41 mouse cellular contexts compared by ENCODE assay signal in genomic region chr11:4039951-4040350, GRCm38 (mm10). TPM values are rescaled to one million over a fixed set of nuclear protein-coding genes. Genes with fewer than 3 reads are reported as not detected.
"Had no signal": no experiment of that assay in that cellular context is flagged by ENCODE, and none has a peak within 500 bp of the region (broad histone marks: within the 10 kb centered on the region; RNA-seq: fewer than 3 reads in every experiment).

No protein-coding gene starts in this region.

- H3K4me2 ChIP-seq: heart, embryonic 12.5 days; heart, embryonic 13.5 days; heart, embryonic 15.5 days; hindbrain, embryonic 12.5 days; hindbrain, embryonic 13.5 days; hindbrain, embryonic 14.5 days; hindbrain, embryonic 15.5 days; intestine, embryonic 15.5 days; kidney, embryonic 15.5 days had no signal

- H3K27me3 ChIP-seq: heart, embryonic 12.5 days; heart, embryonic 15.5 days; hindbrain, embryonic 12.5 days; hindbrain, embryonic 13.5 days; hindbrain, embryonic 15.5 days; intestine, embryonic 15.5 days; kidney, embryonic 15.5 days had no signal

- ATAC-seq: hindbrain, embryonic 16.5 days; hindbrain, postnatal 0 days; inflammation-experienced regulatory T-cells, adult 6 months; intestine, embryonic 15.5 days; intestine, embryonic 16.5 days; intestine, postnatal 0 days had no signal

- H3K36me3 ChIP-seq: heart, embryonic 12.5 days; heart, embryonic 13.5 days; heart, embryonic 15.5 days; hindbrain, embryonic 10.5 days; hindbrain, embryonic 12.5 days; hindbrain, embryonic 13.5 days; hindbrain, embryonic 15.5 days; intestine, embryonic 15.5 days; kidney, embryonic 15.5 days had no signal

- H3K9me3 ChIP-seq: heart, embryonic 12.5 days; heart, embryonic 13.5 days; heart, embryonic 15.5 days; hindbrain, embryonic 10.5 days; hindbrain, embryonic 12.5 days; hindbrain, embryonic 13.5 days; hindbrain, embryonic 15.5 days; intestine, embryonic 15.5 days; kidney, embryonic 15.5 days had no signal

- H3K4me1 ChIP-seq: heart, embryonic 15.5 days; hindbrain, embryonic 10.5 days; hindbrain, embryonic 12.5 days; hindbrain, embryonic 13.5 days; hindbrain, embryonic 15.5 days; kidney, embryonic 15.5 days had no signal

- H3K9ac ChIP-seq: heart, embryonic 12.5 days; heart, embryonic 13.5 days; heart, embryonic 15.5 days; hindbrain, embryonic 12.5 days; hindbrain, embryonic 13.5 days; hindbrain, embryonic 14.5 days; hindbrain, embryonic 15.5 days; intestine, embryonic 15.5 days; kidney, embryonic 15.5 days had no signal

- DNase-seq: heart, postnatal 10 days; heart, postnatal 36 days; heart, postnatal 4 days; kidney, adult 11 months; kidney, adult 18-20 months; kidney, adult 2 months; kidney, adult 8-10 months; kidney, adult 9 months; kidney, postnatal 10 days; kidney, postnatal 14 days; kidney, postnatal 25 days; kidney, postnatal 4 days; layer of hippocampus, adult 9-11 months; layer of hippocampus, postnatal 36 days had no signal

- H3K27ac ChIP-seq: heart, embryonic 13.5 days; heart, embryonic 15.5 days; hindbrain, embryonic 10.5 days; hindbrain, embryonic 12.5 days; hindbrain, embryonic 13.5 days; hindbrain, embryonic 14.5 days; hindbrain, embryonic 15.5 days; hindbrain, postnatal 0 days; intestine, embryonic 15.5 days; kidney, embryonic 15.5 days; kidney, postnatal 0 days; layer of hippocampus, adult 2 months; left cerebral cortex, adult 2 months had no signal

- H3K4me3 ChIP-seq: heart, embryonic 12.5 days; heart, embryonic 13.5 days; heart, embryonic 15.5 days; hindbrain, embryonic 10.5 days; hindbrain, embryonic 12.5 days; hindbrain, embryonic 13.5 days; hindbrain, embryonic 15.5 days; intestine, embryonic 15.5 days; kidney, embryonic 15.5 days; layer of hippocampus, adult 2 months; left cerebral cortex, adult 2 months had no signal

RNA-seq across cellular contexts. Expression of gene Sec14l4, which starts 8.7 kb away (rescaled TPM):
- total RNA-seq: heart, postnatal 4 days; hematopoietic stem cell, adult 5-6 weeks; hindbrain, postnatal 0 days; left cerebral cortex, adult 18-20 months; left cerebral cortex, adult 2 months had no signal
- polyA plus RNA-seq: heart, embryonic 12.5 days; heart, embryonic 13.5 days; heart, embryonic 14.5 days; heart, postnatal 0 days; hindbrain, embryonic 10.5 days; hindbrain, embryonic 11.5 days; hindbrain, embryonic 12.5 days; hindbrain, embryonic 13.5 days; hindbrain, embryonic 14.5 days; hindbrain, embryonic 15.5 days; hindbrain, embryonic 16.5 days; hindbrain, postnatal 0 days; inflammation-experienced regulatory T-cells, adult 6 months; kidney, embryonic 14.5 days; kidney, embryonic 15.5 days; kidney, postnatal 0 days had no signal

RNA-seq across cellular contexts. Expression of gene Sec14l3, which starts 24.7 kb away (rescaled TPM):
- total RNA-seq: heart, postnatal 25 days; heart, postnatal 36 days; heart, postnatal 4 days; hematopoietic stem cell, adult 5-6 weeks had no signal
- polyA plus RNA-seq: heart, embryonic 12.5 days; heart, embryonic 13.5 days; heart, embryonic 14.5 days; hindbrain, embryonic 10.5 days; hindbrain, embryonic 11.5 days; hindbrain, embryonic 12.5 days; inflammation-experienced regulatory T-cells, adult 6 months; intestine, embryonic 14.5 days; intestine, embryonic 15.5 days; intestine, embryonic 16.5 days; intestine, postnatal 0 days; kidney, embryonic 14.5 days; kidney, embryonic 15.5 days; kidney, postnatal 0 days; large intestine, adult 2 months had no signal

RNA-seq across cellular contexts. Expression of gene Gal3st1, which starts 56.5 kb away (rescaled TPM):
- polyA plus RNA-seq: heart, embryonic 14.5 days; inflammation-experienced regulatory T-cells, adult 6 months had no signal
